Mouse (Mus musculus): ENCODE results near the gene Bmpr1b. TPM values are rescaled to one million over a fixed set of nuclear protein-coding genes. Genes with fewer than 3 reads are reported as not detected.

The Bmpr1b gene
- total RNA-seq, 1 experiment: 0.85 TPM

- Histone ChIP-seq H3K4me3 (ENCODE audit: insufficient read depth in 1 of 2, low read depth in 1 of 2, low read length in 2 of 2, poor library complexity in 1 of 2, severe bottlenecking in 1 of 2) (no peak overlapping the region), H3K9me3 (ENCODE audit: control insufficient read depth, insufficient read depth, low read depth, low read length) (no peaks in the 10 kb centered on the region), H3K9ac (ENCODE audit: insufficient read depth, low read depth, low read length, poor library complexity, severe bottlenecking) (no peak overlapping the region), H3K36me3 (ENCODE audit: control insufficient read depth, insufficient read depth, low read length, poor library complexity, severe bottlenecking) (no peaks in the 10 kb centered on the region), H3K4me1 (ENCODE audit: control insufficient read depth in 2 of 2, insufficient read depth in 2 of 2, low read length in 2 of 2, poor library complexity in 1 of 2) (no peaks in the 10 kb centered on the region), H3K27ac (ENCODE audit: insufficient read depth, low read depth, low read length, poor library complexity, severe bottlenecking) (no peak overlapping the region)
- no peak for DNase-seq (ENCODE audit: low read depth, low spot score)
- no peak for TF ChIP-seq ZC3H11A (IDR thresholded peaks at IDR 0.05; ENCODE audit: borderline replicate concordance, low read depth, low read length)
- no peak for TF ChIP-seq HCFC1 (IDR thresholded peaks at IDR 0.05; ENCODE audit: borderline replicate concordance, insufficient read depth, low read length)
- TF ChIP-seq MAFK (IDR thresholded peaks at IDR 0.05; ENCODE audit: insufficient read depth, low read depth, low read length): no peak
- TF ChIP-seq CHD2 (IDR thresholded peaks at IDR 0.05; ENCODE audit: low read depth, low read length): no peak
- TF ChIP-seq ZNF384 (IDR thresholded peaks at IDR 0.05; ENCODE audit: low read depth, low read length): no peak
- in situ Hi-C loops (cut with MboI; ENCODE audit: low sequenced_read_pairs in 2 of 2, unreplicated experiment in 2 of 2): no loop called here
These were observed 102.4 kb downstream of the Bmpr1b start for GRCm38 (mm10) chr3:142066792-142067346.

GRCm38 (mm10) chr3:142065111-142065510, 104.1 kb downstream of the Bmpr1b start:
- in situ Hi-C loops (cut with MboI; ENCODE audit: low sequenced_read_pairs in 2 of 2, unreplicated experiment in 2 of 2): no loop called here

GRCm38 (mm10) chr3:142063536-142064226, 105.5 kb downstream of the Bmpr1b start:
- in situ Hi-C loops (cut with MboI; ENCODE audit: low sequenced_read_pairs in 2 of 2, unreplicated experiment in 2 of 2): no loop called here
- no peak overlapping the region for H3K27ac ChIP-seq (ENCODE audit: insufficient read depth, low read depth, low read length, poor library complexity, severe bottlenecking)
- H3K9me3 ChIP-seq (ENCODE audit: control insufficient read depth, insufficient read depth, low read depth, low read length): no peaks in the 10 kb centered on the region
- no peaks in the 10 kb centered on the region for H3K4me1 ChIP-seq (ENCODE audit: control insufficient read depth in 2 of 2, insufficient read depth in 2 of 2, low read length in 2 of 2, poor library complexity in 1 of 2)
- no peaks in the 10 kb centered on the region for H3K36me3 ChIP-seq (ENCODE audit: control insufficient read depth, insufficient read depth, low read length, poor library complexity, severe bottlenecking)
- no peak overlapping the region for H3K9ac ChIP-seq (ENCODE audit: insufficient read depth, low read depth, low read length, poor library complexity, severe bottlenecking)
- no peak overlapping the region for H3K4me3 ChIP-seq (ENCODE audit: insufficient read depth in 1 of 2, low read depth in 1 of 2, low read length in 2 of 2, poor library complexity in 1 of 2, severe bottlenecking in 1 of 2)
- no peak for DNase-seq (ENCODE audit: low read depth, low spot score)
- TF ChIP-seq ZNF384 (IDR thresholded peaks at IDR 0.05; ENCODE audit: low read depth, low read length) (no peak), HCFC1 (IDR thresholded peaks at IDR 0.05; ENCODE audit: borderline replicate concordance, insufficient read depth, low read length) (no peak), CHD2 (IDR thresholded peaks at IDR 0.05; ENCODE audit: low read depth, low read length) (no peak), MAFK (IDR thresholded peaks at IDR 0.05; ENCODE audit: insufficient read depth, low read depth, low read length) (no peak), ZC3H11A (IDR thresholded peaks at IDR 0.05; ENCODE audit: borderline replicate concordance, low read depth, low read length) (no peak)

More at GRCm38 (mm10) chr3:142065111-142065510, 104.1 kb downstream of the Bmpr1b start:
- Histone ChIP-seq H3K27ac (ENCODE audit: insufficient read depth, low read depth, low read length, poor library complexity, severe bottlenecking) (no peak overlapping the region), H3K4me1 (ENCODE audit: control insufficient read depth in 2 of 2, insufficient read depth in 2 of 2, low read length in 2 of 2, poor library complexity in 1 of 2) (no peaks in the 10 kb centered on the region), H3K4me3 (ENCODE audit: insufficient read depth in 1 of 2, low read depth in 1 of 2, low read length in 2 of 2, poor library complexity in 1 of 2, severe bottlenecking in 1 of 2) (no peak overlapping the region), H3K9me3 (ENCODE audit: control insufficient read depth, insufficient read depth, low read depth, low read length) (no peaks in the 10 kb centered on the region), H3K9ac (ENCODE audit: insufficient read depth, low read depth, low read length, poor library complexity, severe bottlenecking) (no peak overlapping the region), H3K36me3 (ENCODE audit: control insufficient read depth, insufficient read depth, low read length, poor library complexity, severe bottlenecking) (no peaks in the 10 kb centered on the region)
- TF ChIP-seq MAFK (IDR thresholded peaks at IDR 0.05; ENCODE audit: insufficient read depth, low read depth, low read length) (no peak), CHD2 (IDR thresholded peaks at IDR 0.05; ENCODE audit: low read depth, low read length) (no peak), ZNF384 (IDR thresholded peaks at IDR 0.05; ENCODE audit: low read depth, low read length) (no peak), HCFC1 (IDR thresholded peaks at IDR 0.05; ENCODE audit: borderline replicate concordance, insufficient read depth, low read length) (no peak), ZC3H11A (IDR thresholded peaks at IDR 0.05; ENCODE audit: borderline replicate concordance, low read depth, low read length) (no peak)
- no peak for DNase-seq (ENCODE audit: low read depth, low spot score)

GRCm38 (mm10) chr3:142061267-142061666, 108.0 kb downstream of the Bmpr1b start:
- H3K4me1 ChIP-seq (ENCODE audit: control insufficient read depth in 2 of 2, insufficient read depth in 2 of 2, low read length in 2 of 2, poor library complexity in 1 of 2): no peaks in the 10 kb centered on the region
- no peak overlapping the region for H3K4me3 ChIP-seq (ENCODE audit: insufficient read depth in 1 of 2, low read depth in 1 of 2, low read length in 2 of 2, poor library complexity in 1 of 2, severe bottlenecking in 1 of 2)
- TF ChIP-seq ZNF384 (IDR thresholded peaks at IDR 0.05; ENCODE audit: low read depth, low read length): no peak
- TF ChIP-seq ZC3H11A (IDR thresholded peaks at IDR 0.05; ENCODE audit: borderline replicate concordance, low read depth, low read length): no peak
- no peak for TF ChIP-seq HCFC1 (IDR thresholded peaks at IDR 0.05; ENCODE audit: borderline replicate concordance, insufficient read depth, low read length)
- no peak for TF ChIP-seq CHD2 (IDR thresholded peaks at IDR 0.05; ENCODE audit: low read depth, low read length)
- no peak for TF ChIP-seq MAFK (IDR thresholded peaks at IDR 0.05; ENCODE audit: insufficient read depth, low read depth, low read length)
- in situ Hi-C loops (cut with MboI; ENCODE audit: low sequenced_read_pairs in 2 of 2, unreplicated experiment in 2 of 2): no loop called here
- H3K27ac ChIP-seq (ENCODE audit: insufficient read depth, low read depth, low read length, poor library complexity, severe bottlenecking): no peak overlapping the region
- no peaks in the 10 kb centered on the region for H3K36me3 ChIP-seq (ENCODE audit: control insufficient read depth, insufficient read depth, low read length, poor library complexity, severe bottlenecking)
- H3K9me3 ChIP-seq (ENCODE audit: control insufficient read depth, insufficient read depth, low read depth, low read length): no peaks in the 10 kb centered on the region
- H3K9ac ChIP-seq (ENCODE audit: insufficient read depth, low read depth, low read length, poor library complexity, severe bottlenecking): no peak overlapping the region
- DNase-seq (ENCODE audit: low read depth, low spot score): no peak
